Mouse (Mus musculus) liver, adult 2 months (tissue): ENCODE measurements around the gene Zfp462.

Experiments
- CTCF ChIP-seq: fragments of 200-500 bp; IDR thresholded peaks from 2 replicates; pipeline ENCODE4 v1.5.1; 2011; ENCODE audit warnings: low read depth, low read length, control low read depth
- POLR2A ChIP-seq: fragments of 200-500 bp; IDR thresholded peaks from 2 replicates; pipeline ENCODE4 v1.6.1; 2011; ENCODE audit warnings: low read length, control low read depth; ENCODE audit not compliant: insufficient read depth; ENCODE audit errors: extremely low read depth

GRCm38 (mm10) chr4:54960776-54961175, 15.9 kb downstream of the Zfp462 start:
- TF ChIP-seq POLR2A (no peak), CTCF (no peak)
